Mouse (Mus musculus): ENCODE data around the gene Arid5b. TPM values are rescaled to one million over a fixed set of nuclear protein-coding genes. Genes with fewer than 3 reads are reported as not detected.

The Arid5b gene
- total RNA-seq, 2 experiments from 2014 or later: 14.7 to 18.7 TPM

GRCm38 (mm10) chr10:68238707-68239425, 39.7 kb downstream of the Arid5b start:
- no peak for DNase-seq (ENCODE audit: low spot score in 2 of 2)

- DNase-seq (ENCODE audit: low spot score in 2 of 2): no peak
These were observed 40.4 kb downstream of the Arid5b start for GRCm38 (mm10) chr10:68238182-68238581.

GRCm38 (mm10) chr10:68236956-68237455, 41.5 kb downstream of the Arid5b start:
- DNase-seq (ENCODE audit: low spot score in 2 of 2): no peak

GRCm38 (mm10) chr10:68231385-68232182, 47.0 kb downstream of the Arid5b start:
- DNase-seq (ENCODE audit: low spot score in 2 of 2): no peak

GRCm38 (mm10) chr10:68230653-68231384, 47.7 kb downstream of the Arid5b start:
- no peak for DNase-seq (ENCODE audit: low spot score in 2 of 2)

- DNase-seq (ENCODE audit: low spot score in 2 of 2): no peak
These were observed 48.6 kb downstream of the Arid5b start for GRCm38 (mm10) chr10:68229640-68230565.

- DNase-seq (ENCODE audit: low spot score in 2 of 2): no peak
These were observed 55.9 kb downstream of the Arid5b start for GRCm38 (mm10) chr10:68222676-68223075.

GRCm38 (mm10) chr10:68222012-68222411, 56.5 kb downstream of the Arid5b start:
- DNase-seq (ENCODE audit: low spot score in 2 of 2): no peak

- no peak for DNase-seq (ENCODE audit: low spot score in 2 of 2)
These were observed 59.2 kb downstream of the Arid5b start for GRCm38 (mm10) chr10:68219327-68219726.

- no peak for DNase-seq (ENCODE audit: low spot score in 2 of 2)
These were observed 59.9 kb downstream of the Arid5b start for GRCm38 (mm10) chr10:68218678-68219077.

GRCm38 (mm10) chr10:68214809-68215468, 63.6 kb downstream of the Arid5b start:
- no peak for DNase-seq (ENCODE audit: low spot score in 2 of 2)

GRCm38 (mm10) chr10:68212061-68212915, 66.3 kb downstream of the Arid5b start:
- DNase-seq (ENCODE audit: low spot score in 2 of 2): no peak

- DNase-seq (ENCODE audit: low spot score in 2 of 2): no peak
These were observed 67.0 kb downstream of the Arid5b start for GRCm38 (mm10) chr10:68211514-68211913.

GRCm38 (mm10) chr10:68210025-68210642, 68.4 kb downstream of the Arid5b start:
- no peak for DNase-seq (ENCODE audit: low spot score in 2 of 2)

- DNase-seq (ENCODE audit: low spot score in 2 of 2): no peak
These were observed 69.9 kb downstream of the Arid5b start for GRCm38 (mm10) chr10:68208670-68209065.

- no peak for DNase-seq (ENCODE audit: low spot score in 2 of 2)
These were observed 70.5 kb downstream of the Arid5b start for GRCm38 (mm10) chr10:68207803-68208669.

GRCm38 (mm10) chr10:68204391-68204790, 74.1 kb downstream of the Arid5b start:
- DNase-seq (ENCODE audit: low spot score in 2 of 2): no peak

- DNase-seq (ENCODE audit: low spot score in 2 of 2): no peak
These were observed 74.7 kb downstream of the Arid5b start for GRCm38 (mm10) chr10:68203860-68204259.
